Mouse (Mus musculus): ENCODE data around the gene Tep1. TPM values are rescaled to one million over a fixed set of nuclear protein-coding genes. Genes with fewer than 3 reads are reported as not detected.
A peak's percentile ranks its signal among the peaks of the same experiment; 100 is the strongest.

The Tep1 gene
- polyA plus RNA-seq, 3 experiments from 2014 or later = 16.0 to 28.0 (median 19.8) TPM

DNA sequence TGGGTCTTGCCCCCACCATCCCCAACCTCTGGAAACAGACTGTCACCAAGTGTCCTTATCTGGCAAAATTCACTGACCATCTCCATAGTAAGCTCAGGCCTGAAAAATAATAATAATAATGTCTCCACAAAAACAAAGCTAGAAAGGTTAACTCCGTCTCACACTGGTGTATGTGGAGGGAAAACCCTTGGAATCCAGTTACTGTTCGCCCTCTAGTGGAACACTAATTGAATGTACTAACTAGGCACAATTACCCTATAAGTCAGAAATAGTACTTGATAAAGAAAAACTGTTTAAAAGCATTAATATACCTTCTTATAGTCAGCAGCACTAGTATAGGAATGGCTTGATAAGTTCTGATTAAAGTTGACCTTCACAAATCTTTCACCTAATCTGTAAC is 82.2 kb downstream of the Tep1 start:
- no peak for ATAC-seq

DNA sequence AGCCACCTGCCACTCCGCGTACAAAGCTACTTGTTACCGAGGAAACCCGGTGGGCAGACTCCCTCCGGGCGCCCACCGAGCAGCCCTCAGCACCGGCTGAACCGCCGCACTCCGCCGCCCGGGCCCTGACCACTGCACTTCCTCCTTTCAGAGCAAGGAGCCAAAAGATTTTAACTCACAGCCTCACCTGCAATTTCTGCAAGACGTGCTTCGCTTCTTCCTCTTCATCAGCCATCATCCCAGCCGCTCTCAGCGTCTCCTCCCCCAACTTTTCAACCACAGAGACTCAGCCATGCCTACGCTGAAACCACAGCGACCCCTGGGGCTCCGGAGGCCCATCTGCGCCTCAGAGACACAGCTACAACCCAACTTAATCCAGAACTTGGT is 85.1 kb downstream of the Tep1 start, which contains the start of gene Ttc5:
Ttc5 (minus strand) TSS at position 269 of the 387 bp plus-strand sequence.
- peak; percentile 97 for ATAC-seq

DNA sequence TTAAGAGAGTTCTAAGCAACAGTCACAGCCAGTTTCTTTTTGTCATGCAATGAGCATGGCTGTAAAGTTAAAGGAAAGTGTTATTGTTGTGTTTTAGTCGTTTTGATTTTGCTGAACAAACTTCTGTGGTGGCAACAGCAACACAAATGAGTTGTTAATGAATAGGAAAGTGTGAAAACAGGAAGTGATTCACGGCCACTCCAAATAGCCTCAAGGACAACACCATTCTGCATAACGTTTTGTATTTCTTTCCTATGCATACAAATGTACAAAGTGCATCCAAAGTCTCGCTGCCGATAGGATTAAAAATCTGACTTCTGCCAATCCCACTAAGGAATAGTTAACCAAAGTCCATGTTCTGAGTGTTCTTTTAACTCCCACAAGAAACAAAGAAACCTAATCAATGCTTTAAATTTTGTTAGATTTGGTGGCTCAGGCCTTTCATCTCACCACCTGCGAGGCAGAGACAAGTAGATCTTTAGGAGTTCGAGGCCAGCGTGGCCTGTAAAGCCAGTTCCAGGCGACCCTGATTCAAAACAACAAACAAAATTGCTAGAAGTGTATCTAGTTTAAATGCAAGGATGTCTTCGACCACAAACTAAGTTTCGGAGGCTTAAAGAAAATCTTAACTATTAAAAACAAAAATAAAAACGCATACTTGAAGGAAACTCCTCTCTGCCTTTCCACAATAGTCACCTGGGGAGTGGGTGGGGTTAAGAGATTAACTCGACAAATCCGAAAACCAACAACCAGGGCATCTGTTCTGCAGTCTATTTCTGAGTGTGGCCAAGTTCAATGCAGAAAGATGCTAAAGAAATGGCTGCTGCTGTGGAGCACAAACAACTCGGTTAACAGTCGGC is 85.7 kb downstream of the Tep1 start:
- no peak for ATAC-seq

DNA sequence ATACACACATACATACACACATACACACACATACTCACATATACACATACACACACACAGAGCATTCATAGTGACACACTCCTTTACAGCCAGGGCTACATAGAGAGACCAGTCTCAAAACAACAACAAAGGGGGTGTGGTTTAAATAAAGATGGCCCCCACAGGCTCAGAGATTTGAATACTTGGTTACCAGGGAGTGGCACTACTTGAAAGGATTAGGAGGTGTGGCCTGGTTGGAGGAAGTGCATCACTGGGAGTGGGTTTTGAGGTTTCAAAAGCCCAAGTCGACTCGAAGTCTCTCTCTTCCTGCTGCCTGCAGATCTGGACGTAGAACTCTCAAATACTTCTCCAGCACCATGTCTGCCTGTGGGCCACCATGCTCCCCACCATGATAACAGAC is 88.2 kb downstream of the Tep1 start:
- ATAC-seq = no peak

Other genes with a start within 250 kb of the Tep1 start
- gene Olfr745, start 231.2 kb downstream of the Tep1 start, polyA plus RNA-seq (2017; shearing (Covaris generic)) = not detected
- not detected for gene Olfr746, start 223.5 kb downstream of the Tep1 start, polyA plus RNA-seq (2017; shearing (Covaris generic))
- gene Olfr747, start 177.4 kb downstream of the Tep1 start, polyA plus RNA-seq (2017; shearing (Covaris generic)) = not detected
- gene Olfr748, start 163.2 kb downstream of the Tep1 start, polyA plus RNA-seq (2017; shearing (Covaris generic)) = under 1 TPM in 1 of 3 experiments, not detected in 2; 0.15 TPM
- gene Olfr749, start 125.5 kb downstream of the Tep1 start, polyA plus RNA-seq (2017; shearing (Covaris generic)) = not detected
- gene Ttc5, start 85.0 kb downstream of the Tep1 start, polyA plus RNA-seq (2017; shearing (Covaris generic)) = 100 to 1,000 TPM in 2 of 3 experiments, 10 to 100 TPM in 1; 98.6 to 131 (median 123) TPM
- gene Ccnb1ip1, start 62.8 kb downstream of the Tep1 start, polyA plus RNA-seq (2017; shearing (Covaris generic)) = not detected
- 100 to 1,000 TPM in 2 of 3 experiments, 10 to 100 TPM in 1; 75.1 to 115 (median 101) TPM for gene Parp2, start 62.7 kb downstream of the Tep1 start, polyA plus RNA-seq (2017; shearing (Covaris generic))
- gene Klhl33, start 26.9 kb upstream of the Tep1 start, polyA plus RNA-seq (2017; shearing (Covaris generic)) = under 1 TPM in 2 of 3 experiments, not detected in 1; 0.09 to 0.13 TPM
- gene Osgep, start 54.3 kb upstream of the Tep1 start, polyA plus RNA-seq (2017; shearing (Covaris generic)) = 10 to 100 TPM; 68.7 to 77.3 (median 74.3) TPM
- gene Apex1, start 54.4 kb upstream of the Tep1 start, polyA plus RNA-seq (2017; shearing (Covaris generic)) = 100 to 1,000 TPM in 1 of 3 experiments, 10 to 100 TPM in 2; 54.2 to 100 (median 91.0) TPM
- gene Pip4p1, start 60.3 kb upstream of the Tep1 start, polyA plus RNA-seq (2017; shearing (Covaris generic)) = 1 to 10 TPM; 4.4 to 6.6 (median 4.8) TPM
- 10 to 100 TPM; 64.4 to 88.0 (median 67.9) TPM for gene Pnp, start 60.5 kb upstream of the Tep1 start, polyA plus RNA-seq (2017; shearing (Covaris generic))
- 1 to 10 TPM in 2 of 3 experiments, not detected in 1; 5.9 to 7.5 TPM for gene Gm49342, start 74.0 kb upstream of the Tep1 start, polyA plus RNA-seq (2017; shearing (Covaris generic))
- gene Pnp2, start 85.4 kb upstream of the Tep1 start, polyA plus RNA-seq (2017; shearing (Covaris generic)) = 1 to 10 TPM in 2 of 3 experiments, under 1 TPM in 1; 0.92 to 2.8 (median 1.5) TPM
- gene Rnase10, start 137.2 kb upstream of the Tep1 start, polyA plus RNA-seq (2017; shearing (Covaris generic)) = not detected
- gene Rnase9, start 171.3 kb upstream of the Tep1 start, polyA plus RNA-seq (2017; shearing (Covaris generic)) = not detected
- not detected for gene Rnase11, start 179.6 kb upstream of the Tep1 start, polyA plus RNA-seq (2017; shearing (Covaris generic))
- not detected for gene Rnase12, start 187.1 kb upstream of the Tep1 start, polyA plus RNA-seq (2017; shearing (Covaris generic))
- under 1 TPM in 1 of 3 experiments, not detected in 2; 0.48 TPM for gene Olfr750, start 203.9 kb upstream of the Tep1 start, polyA plus RNA-seq (2017; shearing (Covaris generic))
- gene Rnase4, start 220.5 kb upstream of the Tep1 start, polyA plus RNA-seq (2017; shearing (Covaris generic)) = 10 to 100 TPM; 10.3 to 27.1 (median 16.7) TPM
- gene Ang, start 220.6 kb upstream of the Tep1 start, polyA plus RNA-seq (2017; shearing (Covaris generic)) = 1 to 10 TPM; 3.2 to 8.4 (median 3.8) TPM
- gene Eddm3b, start 243.9 kb upstream of the Tep1 start, polyA plus RNA-seq (2017; shearing (Covaris generic)) = not detected

Measured in inflammation-experienced regulatory T-cells, adult 6 months (primary cell).